Mouse (Mus musculus): ENCODE results near the gene Blcap. TPM values are rescaled to one million over a fixed set of nuclear protein-coding genes. Genes with fewer than 3 reads are reported as not detected.
"Not testable (repeated sequence)": the region's sequence is repeated elsewhere in the genome, so short reads cannot be mapped to it uniquely, and the experiment has no call there.

Gene Blcap
- polyA plus RNA-seq, 1 experiment from 2014 or later: 45.4 TPM

GRCm38 (mm10) chr2:157585351-157585750 lies 14.3 kb upstream of the Blcap start:
- H3K4me2 ChIP-seq (ENCODE audit: low read depth, low read length); H3K27me3 ChIP-seq (ENCODE audit: control insufficient read depth, insufficient read depth, low read length); H3K4me1 ChIP-seq (ENCODE audit: control insufficient read depth, insufficient read depth, low read length); H3K27ac ChIP-seq (ENCODE audit: low read length); H3K36me3 ChIP-seq (ENCODE audit: control insufficient read depth, insufficient read depth); H3K9ac ChIP-seq (ENCODE audit: low read length); H3K9me3 ChIP-seq (replicated peaks; ENCODE audit: control insufficient read depth, low read length); ATAC-seq (replicated peaks; ENCODE audit: extremely low read depth, insufficient read depth, low FRiP score); H3K4me3 ChIP-seq (ENCODE audit: low read length): not testable (repeated sequence)
- 25% methylated on average over 7 of the region's 7 CpGs for WGBS

DNA sequence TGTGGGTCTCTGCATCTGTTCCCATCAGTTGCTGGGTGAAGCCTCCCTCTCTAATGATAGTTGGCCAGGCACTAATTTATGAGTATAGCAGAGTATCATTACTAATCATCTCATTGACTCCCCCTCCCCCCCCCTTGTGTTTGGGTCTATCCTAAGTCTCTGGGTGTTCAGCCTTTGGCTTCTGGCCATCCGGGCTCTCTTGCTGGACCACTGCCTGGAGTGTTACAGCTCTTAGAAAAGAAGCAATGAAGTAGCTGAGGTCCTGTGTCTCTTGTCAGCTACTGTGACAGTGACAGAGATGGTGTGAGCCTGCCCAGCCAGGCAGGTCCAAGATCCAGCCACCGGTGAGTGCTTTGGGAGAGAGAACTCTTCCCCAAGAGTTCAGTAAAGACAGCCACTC lies 1.7 kb upstream of the Blcap start:
- no peak overlapping the region for H3K4me3 ChIP-seq (ENCODE audit: low read length)
- no peaks in the 10 kb centered on the region for H3K36me3 ChIP-seq (ENCODE audit: control insufficient read depth, insufficient read depth)
- no peak for ATAC-seq (replicated peaks; ENCODE audit: extremely low read depth, insufficient read depth, low FRiP score)
- H3K4me1 ChIP-seq (ENCODE audit: control insufficient read depth, insufficient read depth, low read length): no peaks in the 10 kb centered on the region
- WGBS: 59% methylated on average over 2 of the region's 2 CpGs
- H3K4me2 ChIP-seq (ENCODE audit: low read depth, low read length): no peak overlapping the region
- H3K27me3 ChIP-seq (ENCODE audit: control insufficient read depth, insufficient read depth, low read length): no peaks in the 10 kb centered on the region
- no peak overlapping the region for H3K9ac ChIP-seq (ENCODE audit: low read length)
- no peaks in the 10 kb centered on the region for H3K9me3 ChIP-seq (replicated peaks; ENCODE audit: control insufficient read depth, low read length)
- no peak overlapping the region for H3K27ac ChIP-seq (ENCODE audit: low read length)

DNA sequence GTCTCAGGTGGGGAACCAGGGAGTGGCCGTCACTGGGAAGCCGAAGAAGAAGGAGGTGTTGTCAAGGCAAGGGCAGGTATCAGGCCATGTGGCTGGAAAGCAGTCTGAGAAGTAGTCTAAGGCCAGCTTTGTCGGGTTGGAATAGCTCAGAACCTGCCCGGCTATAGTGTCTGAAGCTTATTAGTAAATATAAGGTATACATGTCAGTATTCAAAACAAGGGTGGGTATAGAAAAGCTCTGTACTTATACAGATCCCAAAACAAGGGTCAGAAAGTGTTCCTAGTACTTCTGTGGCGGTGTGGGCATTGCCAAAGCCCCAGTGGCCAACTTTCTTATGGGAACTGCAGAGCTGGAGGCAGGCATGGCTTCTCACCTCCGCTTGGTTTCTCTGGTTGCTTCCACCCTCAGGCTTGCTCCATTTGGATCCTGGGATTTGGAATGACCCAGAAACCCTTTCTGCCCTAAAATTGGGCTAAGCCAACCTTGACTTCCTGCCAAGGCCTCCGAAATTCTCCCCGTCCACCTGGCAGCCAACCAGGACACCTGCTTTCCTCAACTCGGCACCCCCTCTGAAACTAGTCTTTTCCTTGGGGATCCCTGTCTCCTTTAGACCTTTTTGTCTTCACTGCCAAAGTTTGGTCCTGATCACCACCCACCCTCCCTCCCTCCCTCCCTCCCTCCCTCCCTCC lies 1.1 kb downstream of the Blcap start:
- no peak overlapping the region for H3K4me3 ChIP-seq (ENCODE audit: low read length)
- no peaks in the 10 kb centered on the region for H3K36me3 ChIP-seq (ENCODE audit: control insufficient read depth, insufficient read depth)
- no peak overlapping the region for H3K27ac ChIP-seq (ENCODE audit: low read length)
- H3K4me2 ChIP-seq (ENCODE audit: low read depth, low read length): no peak overlapping the region
- H3K9me3 ChIP-seq (replicated peaks; ENCODE audit: control insufficient read depth, low read length): no peaks in the 10 kb centered on the region
- WGBS: 57% methylated on average over 9 of the region's 9 CpGs
- H3K27me3 ChIP-seq (ENCODE audit: control insufficient read depth, insufficient read depth, low read length): no peaks in the 10 kb centered on the region
- ATAC-seq (replicated peaks; ENCODE audit: extremely low read depth, insufficient read depth, low FRiP score): no peak
- no peak overlapping the region for H3K9ac ChIP-seq (ENCODE audit: low read length)
- peaks cover 11% of the 10 kb centered on the region for H3K4me1 ChIP-seq (ENCODE audit: control insufficient read depth, insufficient read depth, low read length)

- H3K9ac ChIP-seq (ENCODE audit: low read length): no peak overlapping the region
- 28% methylated on average over 2 of the region's 2 CpGs for WGBS
- H3K9me3 ChIP-seq (replicated peaks; ENCODE audit: control insufficient read depth, low read length): no peaks in the 10 kb centered on the region
- no peaks in the 10 kb centered on the region for H3K36me3 ChIP-seq (ENCODE audit: control insufficient read depth, insufficient read depth)
- H3K4me2 ChIP-seq (ENCODE audit: low read depth, low read length): no peak overlapping the region
- ATAC-seq (replicated peaks; ENCODE audit: extremely low read depth, insufficient read depth, low FRiP score): no peak
- peaks cover 19% of the 10 kb centered on the region for H3K4me1 ChIP-seq (ENCODE audit: control insufficient read depth, insufficient read depth, low read length)
- no peaks in the 10 kb centered on the region for H3K27me3 ChIP-seq (ENCODE audit: control insufficient read depth, insufficient read depth, low read length)
- no peak overlapping the region for H3K27ac ChIP-seq (ENCODE audit: low read length)
- no peak overlapping the region for H3K4me3 ChIP-seq (ENCODE audit: low read length)
Measured at GRCm38 (mm10) chr2:157568881-157569280, 2.2 kb downstream of the Blcap start.

- 74% methylated on average over 11 of the region's 11 CpGs for WGBS
- peak overlapping the region; percentile 89 for H3K9ac ChIP-seq (ENCODE audit: low read length)
- no peaks in the 10 kb centered on the region for H3K27me3 ChIP-seq (ENCODE audit: control insufficient read depth, insufficient read depth, low read length)
- peak overlapping the region; percentile 93 for H3K4me2 ChIP-seq (ENCODE audit: low read depth, low read length)
- 0 out of 2 replicates have a peak, but pooled peaks cover 4% of the 10 kb centered on the region for H3K36me3 ChIP-seq (ENCODE audit: control insufficient read depth, insufficient read depth)
- H3K4me1 ChIP-seq (ENCODE audit: control insufficient read depth, insufficient read depth, low read length): peaks cover 19% of the 10 kb centered on the region
- no peak for ATAC-seq (replicated peaks; ENCODE audit: extremely low read depth, insufficient read depth, low FRiP score)
- H3K9me3 ChIP-seq (replicated peaks; ENCODE audit: control insufficient read depth, low read length): no peaks in the 10 kb centered on the region
- no peak overlapping the region for H3K27ac ChIP-seq (ENCODE audit: low read length)
- H3K4me3 ChIP-seq (ENCODE audit: low read length): peak overlapping the region; percentile 86
Measured at GRCm38 (mm10) chr2:157567235-157567961, 3.7 kb downstream of the Blcap start.

DNA sequence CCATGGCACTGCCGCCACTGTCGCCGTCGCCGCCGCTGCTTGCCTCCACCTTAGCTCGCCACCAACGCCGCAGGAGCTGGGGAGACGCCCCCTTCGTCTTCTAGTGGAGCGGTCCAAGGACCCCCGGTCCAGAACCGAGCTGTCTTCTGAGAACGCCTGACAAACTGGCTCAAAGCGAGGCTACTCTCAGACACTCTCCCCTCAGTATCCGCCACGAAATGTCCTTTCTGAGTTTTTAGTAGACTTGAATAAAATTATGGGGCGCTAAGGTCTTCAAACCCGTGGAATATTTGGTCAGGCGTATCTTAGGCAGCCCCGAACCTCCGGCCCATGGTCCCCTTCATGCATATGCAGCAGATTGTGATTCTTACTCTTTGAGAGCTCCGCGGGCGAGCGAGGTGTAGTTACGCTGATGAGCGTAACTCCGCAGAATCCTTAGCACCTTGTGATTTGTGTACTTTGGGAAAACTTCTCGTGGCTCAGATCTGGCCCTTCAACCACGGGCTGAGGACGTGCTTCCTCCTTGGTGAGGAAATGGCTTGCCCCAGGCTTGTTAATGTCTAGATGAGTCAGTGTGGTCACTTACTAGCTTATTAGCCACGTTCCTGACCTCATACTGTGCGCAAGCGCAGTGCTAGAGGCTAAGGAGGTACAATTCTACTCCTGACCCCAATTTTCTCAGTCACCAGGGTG lies 4.7 kb downstream of the Blcap start:
- H3K36me3 ChIP-seq (ENCODE audit: control insufficient read depth, insufficient read depth): peaks cover 9% of the 10 kb centered on the region
- WGBS: under 1% methylated on average over 36 of the region's 36 CpGs
- peak overlapping the region; percentile 88 for H3K27ac ChIP-seq (ENCODE audit: low read length)
- H3K4me1 ChIP-seq (ENCODE audit: control insufficient read depth, insufficient read depth, low read length): peaks cover 23% of the 10 kb centered on the region
- peak overlapping the region; percentile 89 for H3K9ac ChIP-seq (ENCODE audit: low read length)
- peak overlapping the region; percentile 93 for H3K4me2 ChIP-seq (ENCODE audit: low read depth, low read length)
- H3K27me3 ChIP-seq (ENCODE audit: control insufficient read depth, insufficient read depth, low read length): no peaks in the 10 kb centered on the region
- H3K4me3 ChIP-seq (ENCODE audit: low read length): peak overlapping the region; percentile 86
- H3K9me3 ChIP-seq (replicated peaks; ENCODE audit: control insufficient read depth, low read length): peaks cover under 1% of the 10 kb centered on the region; the same call in 1 of the 2 replicates
- peak; percentile 81 for ATAC-seq (replicated peaks; ENCODE audit: extremely low read depth, insufficient read depth, low FRiP score)

- Histone ChIP-seq H3K4me2 (ENCODE audit: low read depth, low read length) (peak overlapping the region; percentile 93), H3K4me1 (ENCODE audit: control insufficient read depth, insufficient read depth, low read length) (peaks cover 23% of the 10 kb centered on the region), H3K9me3 (replicated peaks; ENCODE audit: control insufficient read depth, low read length) (peaks cover 6% of the 10 kb centered on the region), H3K27ac (ENCODE audit: low read length) (peak overlapping the region; percentile 88), H3K36me3 (ENCODE audit: control insufficient read depth, insufficient read depth) (peaks cover 14% of the 10 kb centered on the region), H3K4me3 (ENCODE audit: low read length) (peak overlapping the region; percentile 86), H3K27me3 (ENCODE audit: control insufficient read depth, insufficient read depth, low read length) (no peaks in the 10 kb centered on the region), H3K9ac (ENCODE audit: low read length) (peak overlapping the region; percentile 89)
- peak; percentile 4; the same call in 1 of the 2 replicates for ATAC-seq (replicated peaks; ENCODE audit: extremely low read depth, insufficient read depth, low FRiP score)
- under 1% methylated on average over 31 of the region's 35 CpGs for WGBS
Measured at GRCm38 (mm10) chr2:157565898-157566259, 5.2 kb downstream of the Blcap start.

DNA sequence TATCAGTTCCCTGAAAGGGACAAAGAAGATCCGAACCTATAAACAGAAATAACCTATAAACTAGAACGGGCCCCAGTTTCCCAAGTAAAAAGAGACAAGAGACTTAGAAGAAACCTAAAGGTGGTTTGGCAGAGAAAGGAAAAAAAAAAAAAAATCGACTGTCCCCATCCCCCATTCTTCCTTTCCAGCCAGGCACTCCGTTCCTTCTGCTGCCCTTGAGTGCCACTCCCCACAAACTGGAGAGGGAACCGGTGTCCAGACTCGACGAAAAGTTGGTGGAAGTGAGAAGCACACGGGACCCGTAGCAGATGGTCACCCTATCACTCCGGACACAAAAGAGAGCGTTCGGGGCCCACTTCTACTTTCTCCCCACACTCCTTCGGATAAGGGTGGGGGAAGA lies 5.6 kb downstream of the Blcap start:
- Histone ChIP-seq H3K36me3 (ENCODE audit: control insufficient read depth, insufficient read depth) (peaks cover 14% of the 10 kb centered on the region), H3K27me3 (ENCODE audit: control insufficient read depth, insufficient read depth, low read length) (no peaks in the 10 kb centered on the region), H3K4me3 (ENCODE audit: low read length) (peak overlapping the region; percentile 86), H3K4me2 (ENCODE audit: low read depth, low read length) (peak overlapping the region; percentile 93), H3K27ac (ENCODE audit: low read length) (peak overlapping the region; percentile 88), H3K9me3 (replicated peaks; ENCODE audit: control insufficient read depth, low read length) (peaks cover 7% of the 10 kb centered on the region), H3K9ac (ENCODE audit: low read length) (peak overlapping the region; percentile 89), H3K4me1 (ENCODE audit: control insufficient read depth, insufficient read depth, low read length) (peaks cover 23% of the 10 kb centered on the region)
- 3% methylated on average over 13 of the region's 13 CpGs for WGBS
- ATAC-seq (replicated peaks; ENCODE audit: extremely low read depth, insufficient read depth, low FRiP score): no peak

GRCm38 (mm10) chr2:157564723-157565122 lies 6.4 kb downstream of the Blcap start:
- peak overlapping the region; percentile 93 for H3K4me2 ChIP-seq (ENCODE audit: low read depth, low read length)
- H3K9me3 ChIP-seq (replicated peaks; ENCODE audit: control insufficient read depth, low read length): peaks cover 14% of the 10 kb centered on the region
- no peaks in the 10 kb centered on the region for H3K27me3 ChIP-seq (ENCODE audit: control insufficient read depth, insufficient read depth, low read length)
- H3K36me3 ChIP-seq (ENCODE audit: control insufficient read depth, insufficient read depth): peaks cover 19% of the 10 kb centered on the region
- peaks cover 23% of the 10 kb centered on the region for H3K4me1 ChIP-seq (ENCODE audit: control insufficient read depth, insufficient read depth, low read length)
- no peak for ATAC-seq (replicated peaks; ENCODE audit: extremely low read depth, insufficient read depth, low FRiP score)
- 75% methylated on average over 4 of the region's 4 CpGs for WGBS
- peak overlapping the region; percentile 89 for H3K9ac ChIP-seq (ENCODE audit: low read length)
- no peak overlapping the region for H3K27ac ChIP-seq (ENCODE audit: low read length)
- peak overlapping the region; percentile 86 for H3K4me3 ChIP-seq (ENCODE audit: low read length)
